Mouse (Mus musculus): ENCODE results near the gene Tgoln1.

Gene Tgoln1

GRCm38 (mm10) chr6:72627276-72627675, 10.5 kb upstream of the Tgoln1 start:
- no peak for DNase-seq (ENCODE audit: low spot score)

- no peak for DNase-seq (ENCODE audit: low spot score)
These were observed 9.6 kb upstream of the Tgoln1 start for GRCm38 (mm10) chr6:72626391-72626790.

GRCm38 (mm10) chr6:72623661-72624402, 7.0 kb upstream of the Tgoln1 start:
- no peak for DNase-seq (ENCODE audit: low spot score)

GRCm38 (mm10) chr6:72622917-72623316, 6.1 kb upstream of the Tgoln1 start:
- no peak for DNase-seq (ENCODE audit: low spot score)

- DNase-seq (ENCODE audit: low spot score), result no peak
These were observed 4.1 kb upstream of the Tgoln1 start for GRCm38 (mm10) chr6:72620920-72621319.

- DNase-seq (ENCODE audit: low spot score), result no peak
These were observed 3.1 kb upstream of the Tgoln1 start for GRCm38 (mm10) chr6:72619734-72620532.

GRCm38 (mm10) chr6:72615561-72616375, 1.0 kb downstream of the Tgoln1 start:
- DNase-seq (ENCODE audit: low spot score), result no peak

GRCm38 (mm10) chr6:72615151-72615550, 1.6 kb downstream of the Tgoln1 start:
- no peak for DNase-seq (ENCODE audit: low spot score)

- no peak for DNase-seq (ENCODE audit: low spot score)
These were observed 6.5 kb downstream of the Tgoln1 start for GRCm38 (mm10) chr6:72610261-72610660.

- DNase-seq (ENCODE audit: low spot score), result no peak
These were observed 8.1 kb downstream of the Tgoln1 start for GRCm38 (mm10) chr6:72608662-72609184.

- DNase-seq (ENCODE audit: low spot score), result no peak
These were observed 9.1 kb downstream of the Tgoln1 start for GRCm38 (mm10) chr6:72607676-72608075.

- no peak for DNase-seq (ENCODE audit: low spot score)
These were observed 9.7 kb downstream of the Tgoln1 start for GRCm38 (mm10) chr6:72607060-72607459.

GRCm38 (mm10) chr6:72604066-72604465, 12.7 kb downstream of the Tgoln1 start:
- no peak for DNase-seq (ENCODE audit: low spot score)

- DNase-seq (ENCODE audit: low spot score), result peak; percentile 47
These were observed 15.1 kb downstream of the Tgoln1 start for GRCm38 (mm10) chr6:72601732-72602131.

GRCm38 (mm10) chr6:72600771-72601170, 16.0 kb downstream of the Tgoln1 start:
- no peak for DNase-seq (ENCODE audit: low spot score)

GRCm38 (mm10) chr6:72600216-72600615, 16.6 kb downstream of the Tgoln1 start:
- DNase-seq (ENCODE audit: low spot score), result no peak

- DNase-seq (ENCODE audit: low spot score), result no peak
These were observed 17.8 kb downstream of the Tgoln1 start for GRCm38 (mm10) chr6:72598791-72599557.

GRCm38 (mm10) chr6:72597956-72598753, 18.6 kb downstream of the Tgoln1 start, which contains the start of the genes Elmod3 and Retsat:
Gene Elmod3, minus strand, starts transcription at chr6:72598413.
Gene Retsat, plus strand, starts transcription at chr6:72598475.
- DNase-seq (ENCODE audit: low spot score), result peak; percentile 86

GRCm38 (mm10) chr6:72597083-72597874, 19.5 kb downstream of the Tgoln1 start:
- DNase-seq (ENCODE audit: low spot score), result no peak

GRCm38 (mm10) chr6:72593914-72594313, 22.9 kb downstream of the Tgoln1 start:
- no peak for DNase-seq (ENCODE audit: low spot score)
